Mouse (Mus musculus): ENCODE measurements around the gene Hfe2. TPM values are rescaled to one million over a fixed set of nuclear protein-coding genes. Genes with fewer than 3 reads are reported as not detected.

Gene Hfe2
- polyA plus RNA-seq, 1 experiment from 2014 or later, result 1.2 TPM

DNA sequence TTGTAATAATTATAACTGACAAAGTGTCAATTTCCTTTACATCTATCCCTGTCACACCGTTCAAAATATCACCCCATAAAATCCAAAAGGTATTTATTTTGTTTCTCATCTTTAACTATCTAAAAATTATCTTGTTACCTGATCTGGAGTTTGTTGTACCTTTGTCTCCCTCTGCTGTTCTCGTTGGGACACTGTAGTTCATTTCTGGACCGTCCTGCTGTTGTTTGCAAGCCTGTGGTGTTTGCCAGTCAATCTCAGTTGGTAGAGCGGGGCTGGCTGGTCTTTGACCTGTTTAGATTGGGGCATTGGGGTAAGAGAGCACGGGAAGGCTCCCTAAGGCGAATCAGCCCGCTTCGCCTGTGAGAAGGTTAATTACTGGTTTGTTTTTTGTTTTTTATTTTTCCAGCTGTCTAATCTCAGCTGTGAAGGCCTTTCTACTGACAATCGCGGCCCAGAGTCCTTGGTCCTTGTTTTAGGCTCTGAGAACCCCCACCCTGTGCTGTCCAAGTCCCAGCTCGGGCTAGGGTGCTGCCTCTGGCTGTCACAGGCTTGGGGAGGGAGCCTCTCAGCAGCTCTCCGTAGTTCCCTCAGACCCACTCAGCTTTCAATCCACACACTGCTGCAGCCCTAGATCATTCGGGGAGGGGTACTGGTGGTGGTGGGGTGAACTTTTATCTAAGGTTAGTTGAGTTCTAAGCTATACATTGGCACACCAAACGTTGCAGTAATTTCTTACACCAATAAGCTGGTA, 16.5 kb downstream of the Hfe2 start:
- H3K36me3 ChIP-seq (replicated peaks; ENCODE audit: control insufficient read depth, insufficient read depth, low read depth, low read length), result no peaks in the 10 kb centered on the region
- WGBS, result 17% methylated on average over 14 of the region's 14 CpGs
- H3K9me3 ChIP-seq (replicated peaks; ENCODE audit: control insufficient read depth, low read length), result no peaks in the 10 kb centered on the region
- H3K4me2 ChIP-seq (ENCODE audit: low read depth, low read length), result no peak overlapping the region
- H3K4me1 ChIP-seq (ENCODE audit: control insufficient read depth, insufficient read depth, low read length), result no peaks in the 10 kb centered on the region
- peak; percentile 59 for DNase-seq (ENCODE audit: low spot score)
- no peaks in the 10 kb centered on the region for H3K27me3 ChIP-seq (ENCODE audit: control insufficient read depth, insufficient read depth, low read length)
- H3K9ac ChIP-seq (replicated peaks; ENCODE audit: low read length), result peak overlapping the region; percentile 37; the same call in 1 of the 2 replicates
- no peak overlapping the region for H3K27ac ChIP-seq (replicated peaks; ENCODE audit: low read depth, low read length)
- no peak for ATAC-seq (replicated peaks; ENCODE audit: insufficient number of reproducible peaks, low FRiP score, low TSS enrichment, low read depth)
- no peak overlapping the region for H3K4me3 ChIP-seq (ENCODE audit: low read depth, low read length)

DNA sequence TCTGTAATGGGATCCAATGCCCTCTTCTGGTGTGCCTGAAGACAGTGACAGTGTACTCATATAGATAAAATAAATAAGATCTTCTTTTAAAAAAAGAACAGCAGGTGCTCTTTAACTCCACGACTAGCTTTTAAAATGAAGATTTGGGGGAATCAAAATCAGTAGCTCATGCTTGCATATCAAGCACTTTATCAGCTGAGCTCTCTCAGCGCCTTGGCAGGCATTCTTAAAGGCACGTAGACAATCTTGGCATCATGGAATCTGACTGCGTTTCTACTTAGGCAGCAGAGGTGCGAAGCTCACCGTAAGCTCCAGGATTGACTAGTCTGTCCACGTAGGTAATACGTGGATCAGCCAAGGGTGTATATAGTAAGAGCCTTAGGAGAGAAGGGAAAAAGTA, 17.6 kb downstream of the Hfe2 start:
- H3K4me2 ChIP-seq (ENCODE audit: low read depth, low read length), result no peak overlapping the region
- 74% methylated on average over 8 of the region's 8 CpGs for WGBS
- H3K9me3 ChIP-seq (replicated peaks; ENCODE audit: control insufficient read depth, low read length), result no peaks in the 10 kb centered on the region
- no peak for DNase-seq (ENCODE audit: low spot score)
- H3K4me1 ChIP-seq (ENCODE audit: control insufficient read depth, insufficient read depth, low read length), result no peaks in the 10 kb centered on the region
- ATAC-seq (replicated peaks; ENCODE audit: insufficient number of reproducible peaks, low FRiP score, low TSS enrichment, low read depth), result no peak
- no peak overlapping the region for H3K9ac ChIP-seq (replicated peaks; ENCODE audit: low read length)
- H3K36me3 ChIP-seq (replicated peaks; ENCODE audit: control insufficient read depth, insufficient read depth, low read depth, low read length), result no peaks in the 10 kb centered on the region
- no peaks in the 10 kb centered on the region for H3K27me3 ChIP-seq (ENCODE audit: control insufficient read depth, insufficient read depth, low read length)
- H3K4me3 ChIP-seq (ENCODE audit: low read depth, low read length), result no peak overlapping the region
- H3K27ac ChIP-seq (replicated peaks; ENCODE audit: low read depth, low read length), result no peak overlapping the region

GRCm38 (mm10) chr3:96543345-96543744, 18.4 kb downstream of the Hfe2 start:
- H3K4me2 ChIP-seq (ENCODE audit: low read depth, low read length), result no peak overlapping the region
- no peak overlapping the region for H3K9ac ChIP-seq (replicated peaks; ENCODE audit: low read length)
- WGBS, result 88% methylated on average over 11 of the region's 11 CpGs
- DNase-seq (ENCODE audit: low spot score) (no peak), ATAC-seq (replicated peaks; ENCODE audit: insufficient number of reproducible peaks, low FRiP score, low TSS enrichment, low read depth) (no peak)
- no peaks in the 10 kb centered on the region for H3K9me3 ChIP-seq (replicated peaks; ENCODE audit: control insufficient read depth, low read length)
- no peaks in the 10 kb centered on the region for H3K4me1 ChIP-seq (ENCODE audit: control insufficient read depth, insufficient read depth, low read length)
- no peak overlapping the region for H3K27ac ChIP-seq (replicated peaks; ENCODE audit: low read depth, low read length)
- H3K4me3 ChIP-seq (ENCODE audit: low read depth, low read length), result no peak overlapping the region
- no peaks in the 10 kb centered on the region for H3K27me3 ChIP-seq (ENCODE audit: control insufficient read depth, insufficient read depth, low read length)
- no peaks in the 10 kb centered on the region for H3K36me3 ChIP-seq (replicated peaks; ENCODE audit: control insufficient read depth, insufficient read depth, low read depth, low read length)

GRCm38 (mm10) chr3:96545565-96545964, 20.6 kb downstream of the Hfe2 start:
- no peaks in the 10 kb centered on the region for H3K9me3 ChIP-seq (replicated peaks; ENCODE audit: control insufficient read depth, low read length)
- H3K27me3 ChIP-seq (ENCODE audit: control insufficient read depth, insufficient read depth, low read length), result no peaks in the 10 kb centered on the region
- ATAC-seq (replicated peaks; ENCODE audit: insufficient number of reproducible peaks, low FRiP score, low TSS enrichment, low read depth) (no peak), DNase-seq (ENCODE audit: low spot score) (no peak)
- H3K36me3 ChIP-seq (replicated peaks; ENCODE audit: control insufficient read depth, insufficient read depth, low read depth, low read length), result no peaks in the 10 kb centered on the region
- 40% methylated on average over 1 of the region's 1 CpGs for WGBS
- H3K4me3 ChIP-seq (ENCODE audit: low read depth, low read length), result no peak overlapping the region
- no peak overlapping the region for H3K9ac ChIP-seq (replicated peaks; ENCODE audit: low read length)
- no peak overlapping the region for H3K4me2 ChIP-seq (ENCODE audit: low read depth, low read length)
- H3K4me1 ChIP-seq (ENCODE audit: control insufficient read depth, insufficient read depth, low read length), result no peaks in the 10 kb centered on the region
- no peak overlapping the region for H3K27ac ChIP-seq (replicated peaks; ENCODE audit: low read depth, low read length)

GRCm38 (mm10) chr3:96546880-96547279, 21.9 kb downstream of the Hfe2 start:
- DNase-seq (ENCODE audit: low spot score) (no peak), ATAC-seq (replicated peaks; ENCODE audit: insufficient number of reproducible peaks, low FRiP score, low TSS enrichment, low read depth) (no peak)
- no peaks in the 10 kb centered on the region for H3K36me3 ChIP-seq (replicated peaks; ENCODE audit: control insufficient read depth, insufficient read depth, low read depth, low read length)
- H3K9me3 ChIP-seq (replicated peaks; ENCODE audit: control insufficient read depth, low read length), result no peaks in the 10 kb centered on the region
- H3K9ac ChIP-seq (replicated peaks; ENCODE audit: low read length), result no peak overlapping the region
- H3K27me3 ChIP-seq (ENCODE audit: control insufficient read depth, insufficient read depth, low read length), result no peaks in the 10 kb centered on the region
- 56% methylated on average over 4 of the region's 4 CpGs for WGBS
- H3K4me3 ChIP-seq (ENCODE audit: low read depth, low read length), result no peak overlapping the region
- H3K4me2 ChIP-seq (ENCODE audit: low read depth, low read length), result no peak overlapping the region
- H3K27ac ChIP-seq (replicated peaks; ENCODE audit: low read depth, low read length), result no peak overlapping the region
- no peaks in the 10 kb centered on the region for H3K4me1 ChIP-seq (ENCODE audit: control insufficient read depth, insufficient read depth, low read length)

- 8% methylated on average over 14 of the region's 14 CpGs for WGBS
- H3K4me2 ChIP-seq (ENCODE audit: low read depth, low read length), result peak overlapping the region; percentile 23; the same call in 1 of the 2 replicates
- ATAC-seq (replicated peaks; ENCODE audit: insufficient number of reproducible peaks, low FRiP score, low TSS enrichment, low read depth) (no peak), DNase-seq (ENCODE audit: low spot score) (peak; percentile 83)
- H3K36me3 ChIP-seq (replicated peaks; ENCODE audit: control insufficient read depth, insufficient read depth, low read depth, low read length), result no peaks in the 10 kb centered on the region
- no peak overlapping the region for H3K9ac ChIP-seq (replicated peaks; ENCODE audit: low read length)
- H3K4me3 ChIP-seq (ENCODE audit: low read depth, low read length), result no peak overlapping the region
- H3K4me1 ChIP-seq (ENCODE audit: control insufficient read depth, insufficient read depth, low read length), result no peaks in the 10 kb centered on the region
- H3K9me3 ChIP-seq (replicated peaks; ENCODE audit: control insufficient read depth, low read length), result no peaks in the 10 kb centered on the region
- H3K27ac ChIP-seq (replicated peaks; ENCODE audit: low read depth, low read length), result no peak overlapping the region
- no peaks in the 10 kb centered on the region for H3K27me3 ChIP-seq (ENCODE audit: control insufficient read depth, insufficient read depth, low read length)
Observed at GRCm38 (mm10) chr3:96547389-96547960, 22.5 kb downstream of the Hfe2 start.

GRCm38 (mm10) chr3:96548824-96549223, 23.9 kb downstream of the Hfe2 start:
- Histone ChIP-seq H3K4me2 (ENCODE audit: low read depth, low read length) (no peak overlapping the region), H3K27ac (replicated peaks; ENCODE audit: low read depth, low read length) (no peak overlapping the region), H3K9me3 (replicated peaks; ENCODE audit: control insufficient read depth, low read length) (no peaks in the 10 kb centered on the region), H3K36me3 (replicated peaks; ENCODE audit: control insufficient read depth, insufficient read depth, low read depth, low read length) (no peaks in the 10 kb centered on the region), H3K9ac (replicated peaks; ENCODE audit: low read length) (no peak overlapping the region), H3K4me3 (ENCODE audit: low read depth, low read length) (no peak overlapping the region), H3K4me1 (ENCODE audit: control insufficient read depth, insufficient read depth, low read length) (no peaks in the 10 kb centered on the region), H3K27me3 (ENCODE audit: control insufficient read depth, insufficient read depth, low read length) (no peaks in the 10 kb centered on the region)
- DNase-seq (ENCODE audit: low spot score), result no peak
- 76% methylated on average over 7 of the region's 7 CpGs for WGBS
- no peak for ATAC-seq (replicated peaks; ENCODE audit: insufficient number of reproducible peaks, low FRiP score, low TSS enrichment, low read depth)

DNA sequence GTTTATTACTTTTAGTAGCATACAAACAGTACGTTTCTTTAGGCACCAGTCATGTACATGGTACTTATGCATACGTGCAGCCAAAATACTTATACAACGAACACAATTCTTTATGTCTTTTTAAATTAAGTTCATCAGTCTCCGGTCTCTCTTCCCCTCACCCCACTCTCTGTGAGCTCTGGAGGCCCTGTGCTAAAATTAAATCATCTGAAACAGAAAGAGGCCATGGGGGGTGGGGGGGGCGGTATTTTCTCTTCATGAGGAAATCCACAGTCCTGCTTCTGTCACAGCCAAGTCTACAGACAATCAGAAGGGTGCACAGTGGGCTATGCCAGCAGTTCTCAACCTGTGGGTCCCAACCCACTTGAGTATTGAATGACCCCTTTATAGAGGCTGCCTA, 24.4 kb downstream of the Hfe2 start:
- Histone ChIP-seq H3K4me1 (ENCODE audit: control insufficient read depth, insufficient read depth, low read length) (no peaks in the 10 kb centered on the region), H3K27ac (replicated peaks; ENCODE audit: low read depth, low read length) (no peak overlapping the region), H3K9ac (replicated peaks; ENCODE audit: low read length) (no peak overlapping the region), H3K9me3 (replicated peaks; ENCODE audit: control insufficient read depth, low read length) (no peaks in the 10 kb centered on the region), H3K36me3 (replicated peaks; ENCODE audit: control insufficient read depth, insufficient read depth, low read depth, low read length) (no peaks in the 10 kb centered on the region), H3K27me3 (ENCODE audit: control insufficient read depth, insufficient read depth, low read length) (no peaks in the 10 kb centered on the region), H3K4me2 (ENCODE audit: low read depth, low read length) (no peak overlapping the region), H3K4me3 (ENCODE audit: low read depth, low read length) (no peak overlapping the region)
- 88% methylated on average over 5 of the region's 5 CpGs for WGBS
- DNase-seq (ENCODE audit: low spot score) (no peak), ATAC-seq (replicated peaks; ENCODE audit: insufficient number of reproducible peaks, low FRiP score, low TSS enrichment, low read depth) (no peak)

All from embryonic facial prominence, embryonic 11.5 days (tissue).